Mouse (Mus musculus) ovary, postnatal 36 days (tissue): ENCODE data around the gene Ndufa4l2.

ENCODE experiments used
- DNase-seq: peaks from one replicate; pipeline ENCODE4 v3.0.0; 2022; ENCODE audit warnings: low spot score, mixed read lengths

Gene Ndufa4l2

DNA sequence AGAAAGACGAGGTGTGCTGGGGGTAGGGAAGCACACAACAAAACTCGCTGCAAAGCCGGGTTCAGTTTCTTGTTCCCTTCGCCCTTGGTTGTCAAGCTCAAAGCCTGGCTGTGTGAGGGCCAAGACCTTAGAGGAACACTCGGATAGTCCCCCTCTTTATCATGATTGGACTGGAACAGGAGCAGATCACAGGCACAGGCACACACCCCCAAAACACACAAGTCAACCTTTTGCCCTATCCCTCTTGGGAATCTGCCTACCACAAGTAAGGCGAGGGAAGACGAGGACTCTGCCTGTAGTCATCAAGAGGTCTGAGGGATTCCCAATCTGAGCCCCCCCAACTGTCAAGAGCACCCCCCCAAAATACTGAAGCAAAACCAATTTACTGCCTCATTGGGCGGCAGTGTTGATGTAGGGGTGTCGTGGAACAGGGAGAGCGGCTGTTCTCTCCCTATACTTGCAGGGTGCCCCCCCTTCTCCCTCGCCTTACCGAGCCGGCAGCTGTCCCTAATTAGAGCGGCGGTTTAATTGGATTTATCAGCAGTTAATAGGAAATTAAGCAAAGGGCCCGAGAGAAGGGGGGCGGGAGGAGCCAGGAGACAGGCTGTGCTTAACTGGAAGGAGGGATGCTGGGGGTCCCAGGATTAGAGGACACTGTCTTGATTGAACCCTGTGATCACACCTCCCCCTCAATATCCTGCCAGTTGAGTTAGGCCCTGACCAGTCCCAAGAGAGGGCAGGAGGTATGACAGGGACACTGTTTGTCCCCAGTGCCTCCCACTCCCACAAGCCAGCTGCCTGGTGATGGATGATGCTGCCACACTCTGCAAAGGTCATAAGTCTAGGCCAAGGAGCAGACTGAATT is 4.7 kb upstream of the Ndufa4l2 start:
- DNase-seq = no peak

DNA sequence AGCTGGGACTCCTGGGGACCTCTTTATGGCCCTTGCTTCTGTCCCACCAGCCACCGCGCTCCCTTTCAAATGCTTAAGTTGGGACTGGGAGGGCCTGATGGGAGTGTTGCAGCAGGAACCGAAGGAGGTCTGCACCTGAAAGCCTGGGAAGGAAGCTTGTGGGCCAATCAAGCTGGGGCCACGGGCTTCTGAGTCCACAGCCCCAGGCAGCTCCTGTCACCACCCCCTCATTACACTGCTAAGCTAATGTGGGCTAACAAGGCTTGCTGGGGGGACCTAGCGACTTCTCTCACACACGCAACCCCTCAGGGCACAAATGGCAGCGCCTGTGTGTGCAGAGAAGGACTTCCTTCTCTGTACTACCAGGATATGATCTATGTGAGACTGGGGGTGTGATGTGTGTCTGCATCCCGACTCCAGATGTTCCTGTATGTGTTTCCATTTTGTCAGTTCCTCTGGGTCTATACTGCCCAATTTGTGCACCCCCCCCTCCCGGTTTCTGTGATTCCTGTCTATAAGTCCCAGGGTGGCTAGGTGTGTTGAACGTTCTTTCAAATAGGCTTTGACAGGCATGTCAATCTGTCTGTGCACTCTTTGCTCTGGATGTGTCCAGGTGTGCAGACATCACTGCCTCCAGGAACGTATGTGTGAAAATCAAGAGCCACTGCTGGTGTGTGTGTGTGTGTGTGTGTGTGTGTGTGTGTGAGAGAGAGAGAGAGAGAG is 3.7 kb upstream of the Ndufa4l2 start:
- DNase-seq = no peak

DNA sequence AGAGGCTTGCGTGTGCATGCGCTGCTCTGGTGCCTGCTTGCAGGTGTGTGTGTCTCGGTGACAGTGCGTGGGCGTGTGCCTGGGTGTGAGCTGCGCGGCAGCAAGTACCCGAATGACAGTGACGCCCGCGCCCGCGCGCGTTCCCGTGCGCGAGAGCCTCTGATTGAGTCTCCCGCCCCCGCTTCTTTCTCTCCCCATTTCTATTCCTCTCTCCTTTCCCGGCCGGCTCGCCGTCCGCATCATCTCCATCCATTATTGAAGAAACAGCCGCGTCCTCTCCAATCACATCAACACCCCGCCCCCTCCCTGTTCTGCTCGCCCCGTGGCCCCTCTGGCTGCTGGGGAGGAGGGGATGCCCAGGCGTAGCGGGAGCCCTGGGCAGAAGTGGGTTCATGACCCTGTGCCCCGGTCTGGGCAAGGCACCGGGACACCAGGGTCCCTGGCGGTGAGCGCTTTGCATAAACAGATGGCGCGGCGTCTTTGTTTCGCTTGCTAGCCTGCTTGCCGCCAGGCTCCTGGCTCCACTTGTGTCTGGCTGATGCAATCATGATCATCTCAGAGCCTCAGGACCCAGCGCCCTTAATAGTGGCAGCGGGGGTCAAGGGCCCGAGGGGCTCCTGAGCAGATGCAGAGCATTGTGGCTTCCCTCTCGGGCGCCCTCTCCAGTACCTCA is 3.0 kb upstream of the Ndufa4l2 start:
- DNase-seq = no peak

DNA sequence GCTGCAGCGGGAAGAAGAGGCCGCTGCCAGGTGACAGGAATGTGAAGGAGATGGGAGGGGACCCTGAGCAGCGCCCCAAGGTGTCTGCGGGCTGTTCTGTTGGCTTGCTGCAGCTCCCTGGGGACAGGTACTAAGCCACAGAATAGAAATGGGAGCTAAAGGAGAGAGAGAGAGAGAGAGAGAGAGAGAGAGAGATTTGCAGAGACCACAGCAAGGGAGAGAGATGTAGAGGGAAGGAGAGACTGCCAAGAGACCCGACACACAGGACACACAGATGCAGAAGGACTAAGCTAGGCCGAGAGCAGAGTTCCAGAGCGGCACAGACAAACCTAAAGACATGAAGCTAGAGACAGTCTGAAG is 2.5 kb upstream of the Ndufa4l2 start:
- no peak for DNase-seq

DNA sequence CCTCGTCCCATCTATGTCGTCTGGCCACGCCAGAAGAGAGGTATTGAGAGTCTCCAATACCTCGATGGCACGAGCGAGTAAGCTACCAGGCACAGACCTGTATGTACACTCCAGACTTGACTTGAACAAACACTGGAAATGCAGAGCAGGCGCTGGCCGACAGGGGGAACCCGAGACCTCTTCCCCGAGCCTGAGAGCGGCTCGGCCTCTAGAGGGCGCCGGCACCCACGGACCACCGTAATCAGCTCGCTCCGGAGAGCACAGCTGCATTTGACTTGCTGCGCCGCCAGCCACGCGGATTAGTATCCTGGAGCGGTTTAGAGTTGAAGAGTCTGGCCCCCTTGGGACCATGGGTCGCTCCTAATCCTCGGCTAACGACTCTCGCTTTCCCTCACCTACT is 2.0 kb upstream of the Ndufa4l2 start:
- peak; percentile 93 for DNase-seq

DNA sequence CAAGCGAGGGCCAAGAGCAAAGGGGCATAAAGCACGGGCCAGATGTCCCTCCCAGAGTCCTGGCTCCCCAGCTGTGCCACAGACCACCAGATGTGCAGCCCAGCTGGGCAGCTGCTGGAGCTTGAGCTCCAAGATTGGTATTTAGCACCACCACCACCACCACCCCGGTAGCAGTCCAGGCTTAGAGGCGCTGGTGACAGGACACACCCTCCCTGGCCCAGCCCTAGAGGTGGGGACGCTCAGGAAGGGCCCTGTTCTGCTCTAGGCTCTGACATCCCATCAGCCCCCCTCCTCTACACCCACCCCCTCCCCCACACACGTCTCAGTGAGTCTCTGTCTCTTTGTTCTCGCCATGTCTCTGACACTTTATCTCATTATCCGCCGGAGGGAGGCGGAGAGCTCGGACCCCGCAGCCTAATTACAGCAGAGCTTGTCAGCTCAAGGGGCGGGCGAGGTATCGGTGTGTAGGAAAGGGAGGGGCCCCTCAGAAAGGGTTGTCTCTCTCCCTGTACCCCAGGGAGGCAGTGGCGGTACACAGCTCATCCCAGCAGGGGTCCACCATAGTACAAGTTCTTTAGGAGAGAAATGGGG is 1.2 kb upstream of the Ndufa4l2 start:
- no peak for DNase-seq

DNA sequence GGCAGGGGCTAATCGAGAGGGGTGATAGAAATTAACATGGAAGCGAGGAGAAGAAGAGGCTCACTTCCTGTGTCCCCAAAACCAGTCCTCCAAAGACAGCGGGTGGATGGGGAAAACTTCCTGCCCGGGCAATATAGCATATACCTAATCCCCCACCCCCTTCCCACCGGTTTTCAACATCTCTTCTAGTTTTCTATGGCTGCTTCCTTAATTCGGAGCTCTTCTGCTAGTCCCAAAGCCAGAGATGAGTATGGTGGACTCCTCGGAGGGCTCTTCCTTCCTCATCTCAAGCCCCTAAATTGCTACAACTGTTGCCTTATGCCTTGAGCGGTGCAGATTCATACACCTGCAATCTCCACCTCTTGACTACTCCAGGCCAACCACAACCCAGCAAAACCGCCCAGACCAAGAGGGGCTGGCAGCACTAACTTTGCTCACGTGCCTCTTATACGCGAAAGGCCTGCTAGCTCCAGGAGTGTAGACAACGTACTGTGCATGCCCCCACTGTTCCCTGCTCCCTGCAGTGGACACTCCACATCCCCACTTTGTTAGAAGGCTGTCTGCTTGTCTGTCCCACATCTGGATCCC is 562 bp upstream of the Ndufa4l2 start:
- DNase-seq = no peak

DNA sequence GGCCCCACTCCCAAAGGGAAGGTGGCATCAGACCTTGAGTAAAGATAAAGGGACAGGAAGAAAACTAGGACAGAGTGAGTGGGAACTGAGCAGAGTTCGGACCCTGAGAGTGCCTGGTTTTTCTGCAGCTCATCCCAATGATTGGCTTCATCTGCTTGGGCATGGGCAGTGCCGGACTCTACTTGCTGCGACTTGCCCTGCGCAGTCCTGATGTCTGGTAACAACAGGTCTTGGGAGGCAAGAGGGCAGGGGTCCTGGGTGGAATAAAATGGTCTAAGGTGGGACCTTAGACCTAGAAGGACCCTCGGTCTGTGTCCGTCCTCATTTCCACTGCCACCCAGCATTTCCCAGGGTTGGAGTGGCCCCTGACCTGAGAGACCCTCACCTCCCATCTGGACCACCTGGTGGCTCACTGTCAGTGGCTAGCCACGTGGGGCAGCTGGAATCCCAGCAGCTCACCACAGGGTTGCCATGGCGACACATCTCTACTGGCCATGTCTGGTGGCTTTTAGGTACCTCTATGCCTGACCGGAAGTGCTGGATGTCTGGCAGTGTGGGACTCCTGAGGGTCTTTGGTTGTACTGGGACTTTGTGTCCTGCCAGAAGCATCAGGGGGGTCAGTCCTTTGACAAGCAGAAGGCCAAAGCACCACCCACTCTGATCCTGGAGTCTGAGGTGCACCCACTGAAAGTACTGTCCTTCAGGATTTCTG is 660 bp downstream of the Ndufa4l2 start:
- DNase-seq = no peak

DNA sequence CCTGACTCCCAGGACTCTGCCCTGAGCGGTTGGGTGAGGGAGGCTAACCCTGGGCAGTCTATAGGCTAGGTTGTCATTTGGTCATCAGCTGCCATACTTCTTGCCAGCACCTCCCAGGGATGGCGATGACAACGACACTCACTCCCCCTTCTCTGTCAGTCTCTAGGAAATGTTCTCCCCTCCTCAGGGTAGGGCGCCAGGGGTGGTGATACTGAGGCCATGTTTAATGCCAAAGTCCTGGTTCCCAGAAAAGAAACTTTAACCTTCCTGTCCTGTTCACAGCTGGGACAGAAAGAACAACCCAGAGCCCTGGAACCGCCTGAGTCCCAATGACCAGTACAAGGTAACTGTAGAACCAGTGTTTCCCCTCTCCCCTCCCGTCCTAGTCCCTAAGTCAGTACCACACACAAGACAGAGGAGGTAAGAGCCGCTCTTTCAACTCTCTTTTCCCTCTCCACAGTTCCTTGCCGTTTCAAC is 1.3 kb downstream of the Ndufa4l2 start:
- no peak for DNase-seq

DNA sequence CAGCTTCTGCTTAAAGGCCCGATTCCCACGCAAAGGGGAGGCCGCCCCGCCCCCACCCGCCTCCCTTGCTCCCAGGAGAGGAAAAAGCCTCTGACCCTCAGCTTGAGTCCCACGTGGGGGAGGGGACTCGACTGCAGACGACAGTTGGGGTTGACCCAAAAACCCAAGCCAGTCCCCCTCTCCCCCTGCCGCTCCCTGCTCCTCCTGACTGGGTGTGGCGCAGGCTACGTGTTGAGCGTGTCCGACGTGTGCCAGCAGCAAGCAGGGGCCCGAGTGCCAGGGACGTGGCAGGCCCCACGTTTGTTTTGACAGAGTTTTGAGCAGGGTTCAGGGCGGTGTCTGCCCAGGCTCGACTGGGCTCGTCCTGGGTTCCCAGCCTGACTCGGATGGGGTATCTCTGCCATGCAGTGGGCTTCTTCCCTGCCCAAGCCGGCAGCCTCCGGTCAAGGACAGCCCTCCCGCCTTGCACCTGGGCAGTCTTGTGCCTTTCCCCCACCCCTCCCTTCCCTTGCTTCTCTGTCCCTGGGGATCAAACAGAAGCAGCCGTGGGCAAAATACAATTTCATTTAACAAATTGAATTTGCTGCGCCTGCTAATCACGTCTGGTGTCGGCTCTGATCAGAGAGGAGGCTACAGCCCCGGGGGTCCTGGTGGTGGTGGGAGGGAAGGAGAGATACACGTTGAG is 2.0 kb downstream of the Ndufa4l2 start:
- DNase-seq = peak; percentile 39

DNA sequence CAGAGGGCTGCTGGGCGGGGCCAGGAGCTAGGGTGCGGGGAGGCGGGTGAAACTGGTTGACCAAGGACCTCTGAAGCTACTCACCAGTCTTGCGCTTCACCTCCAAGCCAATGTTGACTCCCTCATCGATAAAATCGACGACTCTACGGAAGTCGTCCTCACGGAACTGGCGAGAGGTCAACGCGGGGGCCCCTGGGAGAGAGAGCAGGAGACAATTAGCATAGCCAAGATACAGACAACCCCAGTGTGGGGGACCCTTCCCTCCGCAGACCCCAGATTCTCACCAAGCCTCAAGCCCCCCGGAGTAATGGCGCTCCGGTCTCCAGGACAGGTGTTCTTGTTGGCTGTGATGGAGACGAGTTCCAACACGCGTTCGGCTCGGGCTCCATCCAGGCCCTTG is 3.2 kb downstream of the Ndufa4l2 start:
- no peak for DNase-seq

DNA sequence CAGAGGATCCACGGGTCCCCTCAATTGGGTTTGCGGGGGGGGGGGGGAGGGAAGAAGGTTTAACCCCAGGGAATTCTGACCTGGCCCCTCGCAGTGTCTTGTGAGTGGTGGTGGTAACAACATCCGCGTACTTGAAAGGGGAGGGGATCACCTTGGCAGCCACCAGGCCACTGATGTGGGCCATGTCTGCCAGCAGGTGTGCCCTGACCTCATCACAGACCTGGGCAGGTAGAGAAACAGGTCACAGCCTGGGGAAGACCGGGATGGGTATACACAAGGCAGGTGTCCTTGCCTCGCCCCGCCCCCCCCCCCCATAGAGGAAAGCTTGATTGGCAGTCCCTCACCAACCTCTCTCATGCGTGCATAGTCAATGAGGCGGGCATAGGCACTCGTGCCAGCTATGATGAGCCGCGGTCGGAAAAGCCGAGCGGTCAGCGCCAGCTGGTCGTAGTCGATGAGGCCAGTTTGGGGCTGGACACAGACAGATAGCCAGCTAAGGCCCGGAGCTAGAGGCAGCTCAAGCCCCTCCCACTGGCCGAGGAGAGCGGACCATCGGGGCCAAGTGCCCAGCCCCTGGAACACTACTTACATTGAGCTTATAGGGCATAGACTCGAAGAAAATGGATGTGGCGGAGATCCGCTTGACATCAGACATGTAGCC is 4.4 kb downstream of the Ndufa4l2 start:
- no peak for DNase-seq

DNA sequence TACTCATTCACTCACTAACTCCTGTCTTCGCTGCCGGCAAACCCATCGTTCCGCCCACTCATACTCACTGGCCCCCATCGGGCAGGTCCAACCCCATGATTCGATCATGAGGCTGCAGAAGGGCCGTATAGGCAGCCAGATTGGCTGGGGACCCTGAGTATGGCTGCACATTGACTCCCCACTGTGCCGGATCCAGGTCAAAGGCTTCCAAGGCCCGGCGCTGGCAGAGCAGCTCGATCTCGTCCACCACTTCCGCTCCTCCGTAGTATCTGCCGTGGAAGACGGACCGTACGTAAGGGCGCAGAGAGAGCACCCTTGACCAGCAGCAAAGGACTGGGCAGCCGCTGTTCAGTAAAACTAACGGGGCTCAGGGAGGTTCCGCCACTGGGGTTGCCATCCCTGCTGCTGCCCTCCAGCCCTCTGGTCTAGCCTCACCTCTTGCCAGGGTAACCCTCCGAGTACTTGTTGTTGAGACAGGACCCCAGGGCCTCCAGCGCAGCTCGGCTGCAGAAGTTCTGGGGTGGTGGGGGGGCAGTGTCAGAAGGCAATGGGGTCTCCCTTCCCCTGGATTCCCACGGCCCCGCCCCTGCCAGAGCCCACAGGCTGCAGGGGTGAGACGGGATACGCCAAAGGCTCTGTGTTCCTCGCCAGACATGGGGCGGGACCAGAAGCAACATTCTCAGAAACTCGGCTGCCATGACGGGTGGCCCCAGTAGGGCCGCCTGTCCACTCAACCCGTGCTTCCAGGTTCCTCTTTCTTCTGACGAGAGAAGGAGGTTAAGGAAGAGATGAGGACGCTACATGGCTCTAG is 5.3 kb downstream of the Ndufa4l2 start:
- no peak for DNase-seq

DNA sequence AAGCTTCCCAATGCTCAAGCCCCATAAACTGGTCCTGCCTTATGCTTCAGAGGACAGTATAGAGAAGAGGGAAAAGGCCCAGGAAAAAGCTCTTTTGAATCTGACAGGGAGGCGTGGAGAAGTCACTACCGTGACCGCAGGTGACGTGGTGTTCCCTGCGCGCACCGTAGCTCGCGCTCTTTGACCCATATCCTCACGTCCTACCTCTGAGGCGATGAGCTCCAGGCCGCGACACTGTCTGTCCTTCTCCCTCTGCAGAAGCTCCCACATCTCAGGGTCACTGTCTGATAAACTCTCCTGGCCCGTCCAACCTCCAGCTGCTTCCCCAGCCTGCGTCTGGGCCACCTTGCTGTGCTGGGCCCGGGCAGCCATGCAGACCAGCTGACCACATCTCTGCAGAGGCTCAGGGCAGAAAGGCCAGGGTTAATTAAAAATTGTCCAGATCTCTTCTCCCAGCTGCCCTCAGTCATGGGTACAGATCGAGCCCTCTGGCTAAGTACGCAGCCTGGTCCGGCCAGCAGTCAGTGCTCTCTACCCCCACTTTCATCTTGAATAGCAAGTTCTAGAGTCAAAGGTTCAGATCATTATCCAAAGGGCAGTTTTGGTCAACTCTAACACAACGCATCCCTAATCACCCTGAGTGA is 6.1 kb downstream of the Ndufa4l2 start:
- DNase-seq = no peak

DNA sequence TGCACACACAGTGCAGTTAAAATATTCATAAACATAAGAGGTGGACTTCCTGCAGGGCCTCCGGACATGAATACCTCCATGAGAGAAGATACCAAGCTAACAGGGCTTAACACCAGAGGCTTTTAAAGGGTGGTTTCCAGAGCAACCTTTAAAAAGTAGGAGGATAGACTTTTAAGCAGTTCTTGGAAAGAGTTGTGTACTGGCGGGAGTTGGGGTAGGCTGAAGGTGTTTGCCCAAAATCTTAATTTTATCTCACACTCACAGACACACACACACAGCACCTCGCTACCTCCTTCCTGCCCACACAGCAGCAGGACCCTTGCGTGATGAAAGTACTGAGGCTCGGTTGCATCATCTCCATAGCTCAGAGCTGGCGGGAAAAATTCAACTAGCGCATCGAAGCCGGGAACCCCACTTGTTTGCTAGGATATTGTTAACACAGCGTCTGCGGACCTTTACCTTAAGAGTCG is 6.9 kb downstream of the Ndufa4l2 start:
- DNase-seq = no peak

DNA sequence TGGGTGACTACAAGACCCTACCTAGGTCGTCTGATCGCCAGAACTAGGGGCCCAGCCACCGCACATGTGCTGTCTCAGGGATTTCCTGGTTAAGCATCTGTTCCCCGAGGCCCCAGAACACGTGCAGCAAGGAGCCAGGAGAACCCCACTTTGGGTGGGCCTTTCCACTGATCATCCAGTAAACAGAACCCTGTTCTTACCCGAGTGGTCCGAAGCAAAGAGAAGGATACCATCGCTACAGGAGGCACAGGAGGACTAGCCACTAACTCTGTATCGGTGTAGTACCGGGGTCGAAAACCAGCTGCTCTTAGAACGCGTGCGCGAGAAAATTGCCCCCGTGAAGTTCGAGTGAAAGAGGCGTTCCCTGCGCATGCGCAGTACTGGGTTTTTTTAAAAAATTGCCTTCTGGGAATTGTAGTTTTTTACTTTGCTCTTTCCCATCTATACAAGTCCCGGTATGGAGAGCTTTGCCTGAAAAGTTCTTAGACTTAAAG is 7.4 kb downstream of the Ndufa4l2 start, which contains the start of gene Shmt2:
Gene Shmt2, minus strand, starts transcription at position 357 of the 494 bp plus-strand sequence.
- DNase-seq = peak; percentile 77

DNA sequence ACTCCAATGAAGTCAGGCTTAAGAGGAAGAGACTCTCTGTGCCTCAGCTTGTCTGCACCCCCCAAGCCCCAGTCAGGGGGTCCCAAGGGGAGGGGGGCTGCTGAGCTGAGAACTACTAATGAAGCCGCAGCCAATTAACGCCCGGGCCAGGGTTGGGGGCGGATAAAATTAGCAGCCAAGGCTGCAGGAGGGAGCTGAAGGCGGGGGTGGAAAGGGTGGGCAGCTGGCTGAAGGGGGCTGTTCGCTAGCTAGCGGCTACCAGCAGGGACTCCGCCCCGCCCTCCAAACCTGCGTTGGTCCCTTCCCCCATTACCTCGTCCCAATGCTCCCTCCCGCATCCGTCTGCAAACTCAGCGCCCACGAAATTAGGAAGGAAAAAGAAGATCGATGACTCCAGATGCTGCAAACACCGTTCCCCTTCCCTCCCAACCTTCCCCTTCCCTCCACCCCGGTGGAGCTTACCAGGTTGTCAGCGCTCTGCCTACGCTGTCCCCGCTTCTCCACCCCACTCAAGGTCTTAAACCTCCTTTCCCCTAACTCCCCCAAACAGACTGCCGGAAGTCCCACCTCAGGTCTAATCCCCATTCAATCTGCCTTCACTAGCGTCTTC is 10.0 kb downstream of the Ndufa4l2 start:
- no peak for DNase-seq

DNA sequence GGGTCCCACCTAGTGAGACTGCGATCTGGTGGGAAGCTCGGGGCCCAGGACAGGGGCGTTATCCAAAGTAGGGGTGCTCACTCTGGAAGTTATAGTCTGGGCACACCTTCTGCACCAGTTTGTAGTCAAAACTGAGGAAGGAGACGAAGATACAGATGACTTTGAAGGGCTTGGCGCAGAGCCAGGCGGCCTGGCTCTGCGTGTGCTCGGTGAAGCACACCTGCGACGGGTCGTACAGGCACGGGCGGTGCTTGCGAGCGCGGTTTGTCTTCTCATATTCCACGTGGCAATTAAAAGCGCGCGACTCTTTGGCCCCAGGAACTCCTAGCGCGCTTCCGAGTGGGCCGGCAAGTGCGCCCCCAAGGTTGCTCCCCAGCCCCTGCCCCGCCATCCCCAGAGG is 11.3 kb downstream of the Ndufa4l2 start:
- DNase-seq = no peak
